Mouse (Mus musculus) intestine, postnatal 0 days (tissue): ENCODE measurements around the gene Nmt1. TPM values are rescaled to one million over a fixed set of nuclear protein-coding genes. Genes with fewer than 3 reads are reported as not detected.
A peak's percentile ranks its signal among the peaks of the same experiment; 100 is the strongest.

Experiments used
- ATAC-seq: fragments of 200-750 bp; cut with Nextera tagmentation; 2 replicates; pipeline ENCODE4 v1.8.0; 2017; ENCODE audit warnings: mild to moderate bottlenecking, moderate TSS enrichment, moderate library complexity
- H3K27ac ChIP-seq: fragments of 300-500 bp; sonication (generic); 2 replicates; pipeline ENCODE4 v1.5.1; 2014; ENCODE audit warnings: mild to moderate bottlenecking, low read depth, low read length, moderate library complexity
- H3K27me3 ChIP-seq: fragments of 300-500 bp; sonication (generic); replicated peaks from 2 replicates; pipeline ENCODE4 v1.6.1; 2014; ENCODE audit warnings: low read length, mixed read lengths; ENCODE audit not compliant: control insufficient read depth, insufficient read depth
- H3K36me3 ChIP-seq: fragments of 300-500 bp; sonication (generic); 2 replicates; pipeline ENCODE4 v1.6.1; 2014; ENCODE audit warnings: mild to moderate bottlenecking, moderate library complexity; ENCODE audit not compliant: control insufficient read depth, insufficient read depth
- H3K4me1 ChIP-seq: fragments of 300-500 bp; sonication (generic); replicated peaks from 2 replicates; pipeline ENCODE4 v1.6.1; 2014; ENCODE audit warnings: antibody characterized with exemption, low read length, mixed read lengths; ENCODE audit not compliant: control insufficient read depth, insufficient read depth
- H3K4me2 ChIP-seq: fragments of 300-500 bp; sonication (generic); replicated peaks from 2 replicates; pipeline ENCODE4 v1.6.1; 2014; ENCODE audit warnings: low read depth, mild to moderate bottlenecking, moderate library complexity
- H3K4me3 ChIP-seq: fragments of 300-500 bp; sonication (generic); 2 replicates; pipeline ENCODE4 v1.5.1; 2014; ENCODE audit warnings: low read depth, low read length
- H3K9ac ChIP-seq: fragments of 300-500 bp; sonication (generic); 2 replicates; pipeline ENCODE4 v1.6.1; 2014; ENCODE audit warnings: mild to moderate bottlenecking, low read depth, low read length
- H3K9me3 ChIP-seq: fragments of 300-500 bp; sonication (generic); 2 replicates; pipeline ENCODE4 v1.6.1; 2016; ENCODE audit warnings: mixed run types; ENCODE audit not compliant: control insufficient read depth
- CTCF ChIP-seq: sonication (generic); IDR thresholded peaks from 2 replicates; pipeline ENCODE4 v1.5.1; 2016; ENCODE audit warnings: low read depth, mild to moderate bottlenecking, control low read depth, antibody characterized with exemption, moderate library complexity
- whole genome bisulfite sequencing: fragments of 180-500 bp; shearing (Covaris S2); extraction: QIAGEN DNeasy Blood & Tissue Kit; methylation state at CpG from one replicate; pipeline ENCODE4 v1.1.7; 2014; 5-methylcytosine and 5-hydroxymethylcytosine counted together
- polyA plus RNA-seq: library from polyadenylated mRNA; unstranded; fragments of >200 nt; fragmentation: Nextera tagmentation; extraction: Ambion mirVana; gene quantifications from 2 replicates; pipeline ENCODE4 v1.2.1, GENCODE M21; 2015

Gene Nmt1
- polyA plus RNA-seq, 1 experiment from 2014 or later = 58.4 TPM

GRCm38 (mm10) chr11:103054798-103055197 lies 26.8 kb downstream of the Nmt1 start:
- H3K4me1 ChIP-seq = no peaks in the 10 kb centered on the region
- H3K4me2 ChIP-seq = no peak overlapping the region
- no peaks in the 10 kb centered on the region for H3K27me3 ChIP-seq
- TF ChIP-seq CTCF = peak; percentile 88
- H3K9ac ChIP-seq = no peak overlapping the region
- no peak for ATAC-seq
- H3K9me3 ChIP-seq = no peaks in the 10 kb centered on the region
- H3K27ac ChIP-seq = no peak overlapping the region
- no peak overlapping the region for H3K4me3 ChIP-seq
- WGBS = 48% methylated on average over 6 of the region's 6 CpGs
- H3K36me3 ChIP-seq = peaks cover 79% of the 10 kb centered on the region

GRCm38 (mm10) chr11:103056636-103057035 lies 28.6 kb downstream of the Nmt1 start:
- Histone ChIP-seq H3K27ac (no peak overlapping the region), H3K4me2 (no peak overlapping the region), H3K9me3 (no peaks in the 10 kb centered on the region), H3K9ac (no peak overlapping the region), H3K4me1 (no peaks in the 10 kb centered on the region), H3K36me3 (peaks cover 80% of the 10 kb centered on the region), H3K4me3 (no peak overlapping the region), H3K27me3 (no peaks in the 10 kb centered on the region)
- 92% methylated on average over 7 of the region's 7 CpGs for WGBS
- no peak for ATAC-seq
- no peak for TF ChIP-seq CTCF

- TF ChIP-seq CTCF = no peak
- no peak overlapping the region for H3K27ac ChIP-seq
- no peak overlapping the region for H3K4me2 ChIP-seq
- no peak overlapping the region for H3K4me3 ChIP-seq
- peaks cover 78% of the 10 kb centered on the region for H3K36me3 ChIP-seq
- H3K27me3 ChIP-seq = no peaks in the 10 kb centered on the region
- no peak for ATAC-seq
- H3K9ac ChIP-seq = no peak overlapping the region
- no peaks in the 10 kb centered on the region for H3K4me1 ChIP-seq
- 55% methylated on average over 3 of the region's 3 CpGs for WGBS
- H3K9me3 ChIP-seq = no peaks in the 10 kb centered on the region
Observed at GRCm38 (mm10) chr11:103058499-103059085, 30.6 kb downstream of the Nmt1 start.

DNA sequence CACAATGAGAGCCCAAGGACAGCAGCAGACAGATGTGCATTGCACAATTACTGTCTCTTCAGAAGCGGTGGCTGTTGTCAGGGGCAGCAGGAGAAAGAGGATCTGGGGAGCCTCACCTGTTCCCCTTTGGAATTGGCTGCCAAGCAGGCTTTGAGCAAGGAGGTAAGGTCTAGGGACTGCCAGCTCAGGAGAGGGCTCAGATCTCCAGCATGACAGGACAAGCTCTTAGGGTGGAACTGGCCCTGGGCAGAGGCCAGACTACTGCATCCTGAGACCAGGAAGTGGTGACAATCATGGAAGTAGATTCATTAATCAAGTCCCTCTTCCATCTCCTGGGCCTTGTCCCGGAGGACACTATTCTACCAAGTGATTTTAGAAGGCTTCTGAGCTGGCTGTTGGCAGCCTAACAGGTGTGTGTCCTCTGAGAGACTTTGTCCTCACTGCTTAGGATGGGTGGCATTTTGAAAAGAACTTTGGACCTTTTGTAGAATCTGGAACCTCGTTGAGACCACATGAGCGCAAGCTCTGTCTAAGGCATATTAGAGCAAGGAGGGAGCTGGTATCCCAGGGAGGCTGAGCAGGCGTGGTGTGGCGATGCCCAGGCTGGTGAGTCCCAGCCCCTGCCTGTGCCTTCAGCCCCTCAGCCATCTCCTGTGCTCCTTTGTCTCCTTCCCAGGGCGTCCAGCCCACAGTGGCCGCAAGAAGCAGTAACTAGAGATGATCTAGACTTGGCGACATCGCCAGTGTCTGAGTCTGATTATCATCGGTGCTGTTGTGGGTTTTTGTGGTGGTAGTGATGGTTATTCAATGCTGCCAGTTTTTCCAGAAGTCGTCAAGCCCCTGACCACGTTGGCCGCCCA lies 38.4 kb downstream of the Nmt1 start:
- H3K4me3 ChIP-seq = no peak overlapping the region
- H3K4me1 ChIP-seq = no peaks in the 10 kb centered on the region
- 91% methylated on average over 14 of the region's 14 CpGs for WGBS
- H3K27ac ChIP-seq = no peak overlapping the region
- H3K27me3 ChIP-seq = no peaks in the 10 kb centered on the region
- TF ChIP-seq CTCF = no peak
- H3K9me3 ChIP-seq = no peaks in the 10 kb centered on the region
- no peak overlapping the region for H3K4me2 ChIP-seq
- ATAC-seq = no peak
- H3K9ac ChIP-seq = no peak overlapping the region
- peaks cover 85% of the 10 kb centered on the region for H3K36me3 ChIP-seq

DNA sequence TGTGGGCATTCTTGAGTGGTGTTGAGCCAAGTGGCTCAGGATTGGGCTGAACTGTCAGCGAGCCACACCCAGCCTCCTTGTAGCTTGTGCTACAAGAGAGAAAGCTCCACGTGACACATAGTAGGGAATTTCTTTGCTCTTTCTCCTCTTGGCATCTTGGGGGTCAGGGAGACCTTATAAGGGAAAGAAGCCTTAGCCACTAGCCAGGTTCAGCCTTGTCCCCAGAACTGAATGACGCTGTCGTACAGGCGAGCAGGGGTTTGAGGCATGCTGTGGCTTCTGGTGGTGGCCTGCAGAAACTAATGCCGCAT lies 39.0 kb downstream of the Nmt1 start:
- H3K9ac ChIP-seq = no peak overlapping the region
- no peak for TF ChIP-seq CTCF
- WGBS = 91% methylated on average over 6 of the region's 6 CpGs
- H3K27ac ChIP-seq = no peak overlapping the region
- no peaks in the 10 kb centered on the region for H3K4me1 ChIP-seq
- H3K4me3 ChIP-seq = no peak overlapping the region
- no peak overlapping the region for H3K4me2 ChIP-seq
- H3K36me3 ChIP-seq = peaks cover 79% of the 10 kb centered on the region
- no peaks in the 10 kb centered on the region for H3K27me3 ChIP-seq
- no peak for ATAC-seq
- no peaks in the 10 kb centered on the region for H3K9me3 ChIP-seq

- ATAC-seq = no peak
Observed at GRCm38 (mm10) chr11:103067457-103068001, 39.5 kb downstream of the Nmt1 start.

More at GRCm38 (mm10) chr11:103067457-103068001, 39.5 kb downstream of the Nmt1 start:
- H3K4me1 ChIP-seq = no peaks in the 10 kb centered on the region
- peaks cover 76% of the 10 kb centered on the region for H3K36me3 ChIP-seq
- no peak overlapping the region for H3K9ac ChIP-seq
- no peak overlapping the region for H3K27ac ChIP-seq
- no peaks in the 10 kb centered on the region for H3K27me3 ChIP-seq
- no peaks in the 10 kb centered on the region for H3K9me3 ChIP-seq
- TF ChIP-seq CTCF = no peak
- no peak overlapping the region for H3K4me3 ChIP-seq
- no peak overlapping the region for H3K4me2 ChIP-seq
- 70% methylated on average over 8 of the region's 8 CpGs for WGBS
